Mouse (Mus musculus): ENCODE data around the gene Gm14393. TPM values are rescaled to one million over a fixed set of nuclear protein-coding genes. Genes with fewer than 3 reads are reported as not detected.
"Not testable (repeated sequence)": the region's sequence is repeated elsewhere in the genome, so short reads cannot be mapped to it uniquely, and the experiment has no call there.

Gm14393 gene
- 0.54 TPM in 1 of 2 replicates, not detected in the other for polyA plus RNA-seq (2014; fragmentation: Nextera tagmentation; extraction: Ambion mirVana)

GRCm38 (mm10) chr2:175067681-175068261 is at the start of gene Gm14393:
Gene Gm14393, minus strand, starts transcription at chr2:175067781.
- 74% methylated on average over 1 of the region's 1 CpGs for WGBS

GRCm38 (mm10) chr2:175044268-175044667 is 23.3 kb downstream of the Gm14393 start:
- not testable (repeated sequence) for H3K9me3 ChIP-seq (replicated peaks; ENCODE audit: control insufficient read depth, low read length); H3K27ac ChIP-seq (ENCODE audit: low read depth, low read length); H3K36me3 ChIP-seq (ENCODE audit: control insufficient read depth, insufficient read depth, low read length); H3K27me3 ChIP-seq (replicated peaks; ENCODE audit: control insufficient read depth, insufficient read depth, low read length); ATAC-seq; H3K9ac ChIP-seq (ENCODE audit: low read length); H3K4me2 ChIP-seq (ENCODE audit: low read length); H3K4me1 ChIP-seq (ENCODE audit: control insufficient read depth, insufficient read depth, low read length); DNase-seq (ENCODE audit: low spot score); H3K4me3 ChIP-seq (ENCODE audit: low read depth, low read length)
- 98% methylated on average over 22 of the region's 27 CpGs for WGBS

More at GRCm38 (mm10) chr2:175067681-175068261, at the start of gene Gm14393:
- ATAC-seq; DNase-seq (ENCODE audit: low spot score); H3K27ac ChIP-seq (ENCODE audit: low read depth, low read length); H3K36me3 ChIP-seq (ENCODE audit: control insufficient read depth, insufficient read depth, low read length); H3K4me1 ChIP-seq (ENCODE audit: control insufficient read depth, insufficient read depth, low read length); H3K27me3 ChIP-seq (replicated peaks; ENCODE audit: control insufficient read depth, insufficient read depth, low read length); H3K4me3 ChIP-seq (ENCODE audit: low read depth, low read length); H3K9me3 ChIP-seq (replicated peaks; ENCODE audit: control insufficient read depth, low read length); H3K4me2 ChIP-seq (ENCODE audit: low read length); H3K9ac ChIP-seq (ENCODE audit: low read length): not testable (repeated sequence)

Other genes with a start within 250 kb of the Gm14393 start
- gene Gm14444, start 57.5 kb downstream of the Gm14393 start, polyA plus RNA-seq (2014; fragmentation: Nextera tagmentation; extraction: Ambion mirVana), result not detected in 2 replicates
- 4.6 and 5.4 TPM in 2 replicates for gene Gm14399, start 74.2 kb upstream of the Gm14393 start, polyA plus RNA-seq (2014; fragmentation: Nextera tagmentation; extraction: Ambion mirVana)
- gene Gm14443, start 108.1 kb upstream of the Gm14393 start, polyA plus RNA-seq (2014; fragmentation: Nextera tagmentation; extraction: Ambion mirVana), result 0.90 and 0.97 TPM in 2 replicates
- 3.9 and 10.6 TPM in 2 replicates for gene Gm14391, start 139.1 kb upstream of the Gm14393 start, polyA plus RNA-seq (2014; fragmentation: Nextera tagmentation; extraction: Ambion mirVana)
- not detected in 2 replicates for gene Gm14440, start 207.3 kb upstream of the Gm14393 start, polyA plus RNA-seq (2014; fragmentation: Nextera tagmentation; extraction: Ambion mirVana)

All from forebrain, embryonic 14.5 days (tissue).